Mouse (Mus musculus): ENCODE results near the gene Hopx.

DNA sequence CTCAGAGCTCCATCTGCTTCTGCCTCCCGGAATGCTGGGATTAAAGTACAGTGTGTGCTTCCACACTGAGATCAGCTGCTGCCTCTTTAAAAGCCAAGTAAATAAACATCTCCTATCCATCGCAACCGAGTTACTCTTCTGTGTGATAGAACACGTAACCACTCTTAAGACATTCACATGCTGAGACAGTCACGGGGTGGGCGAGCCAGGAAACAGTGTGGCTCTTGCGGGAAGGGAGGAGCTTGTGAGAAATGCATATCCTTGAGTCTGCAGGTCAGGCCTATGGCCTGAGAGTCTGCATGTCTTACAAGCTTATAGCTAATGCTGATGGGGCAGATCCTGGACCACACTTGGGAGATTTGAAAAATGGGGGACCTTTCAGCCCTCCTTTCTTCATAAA, 28.4 kb downstream of the Hopx start:
- TF ChIP-seq POLR2A (IDR thresholded peaks at IDR 0.05; ENCODE audit: low read depth, low read length) (no peak), CTCF (IDR thresholded peaks at IDR 0.05; ENCODE audit: extremely low read depth, insufficient read depth, insufficient read length, insufficient replicate concordance) (no peak)

Measured in spleen, adult 2 months (tissue).